Mouse (Mus musculus) MEL (cell line): ENCODE measurements around the gene Angpt4. TPM values are rescaled to one million over a fixed set of nuclear protein-coding genes. Genes with fewer than 3 reads are reported as not detected.

ENCODE experiments used
- DNase-seq: peaks from one replicate; pipeline ENCODE4 v3.0.0; 2011; ENCODE audit warnings: low read depth, low spot score
- H3K27ac ChIP-seq: 2 replicates; pipeline ENCODE4 v1.5.1; 2012; ENCODE audit warnings: low read depth, mild to moderate bottlenecking, control low read depth, low read length, moderate library complexity; ENCODE audit not compliant: control insufficient read depth
- H3K27me3 ChIP-seq, 2 experiments: fragments of 150-350 bp in 1 of 2; sonication (generic) in 1 of 2; 2 replicates each; pipeline ENCODE4 v1.6.1; 2012; ENCODE audit warnings: low read length in 2 of 2, mild to moderate bottlenecking in 2 of 2, improper control_type of control experiment in 1 of 2, moderate library complexity in 1 of 2; ENCODE audit not compliant: insufficient read depth in 2 of 2, control insufficient read depth in 1 of 2
- H3K36me3 ChIP-seq, 2 experiments: 2 replicates each; pipeline ENCODE4 v1.6.1; 2012 to 2014; ENCODE audit warnings: low read length in 2 of 2, improper control_type of control experiment in 1 of 2, inconsistent platforms in 1 of 2, mild to moderate bottlenecking in 1 of 2; ENCODE audit not compliant: insufficient read depth in 2 of 2, control insufficient read depth in 1 of 2
- H3K4me1 ChIP-seq, 2 experiments: fragments of 150-350 bp in 1 of 2; sonication (generic) in 1 of 2; 2 replicates each; pipeline ENCODE4 v1.6.1; 2012; ENCODE audit warnings: low read length in 2 of 2, improper control_type of control experiment in 1 of 2, mild to moderate bottlenecking in 1 of 2; ENCODE audit not compliant: insufficient read depth in 2 of 2, control insufficient read depth in 1 of 2
- H3K4me3 ChIP-seq, 2 experiments: fragments of 150-350 bp in 1 of 2; sonication (generic) in 1 of 2; 2 replicates each; pipeline ENCODE4 v1.5.1; 2012; ENCODE audit warnings: low read depth in 2 of 2, low read length in 2 of 2, mild to moderate bottlenecking in 2 of 2, moderate library complexity in 2 of 2, control low read depth in 1 of 2, improper control_type of control experiment in 1 of 2; ENCODE audit not compliant: control insufficient read depth in 1 of 2, insufficient read depth in 1 of 2
- H3K79me2 ChIP-seq: 2 replicates; pipeline ENCODE4 v1.6.1; 2012; ENCODE audit warnings: mild to moderate bottlenecking, low read length, moderate library complexity; ENCODE audit not compliant: control insufficient read depth, poor library complexity, insufficient read depth
- H3K9ac ChIP-seq: 2 replicates; pipeline ENCODE4 v1.6.1; 2012; ENCODE audit warnings: low read depth, mild to moderate bottlenecking, control low read depth, low read length, moderate library complexity; ENCODE audit not compliant: control insufficient read depth, poor library complexity, severe bottlenecking
- H3K9me3 ChIP-seq: fragments of 150-350 bp; sonication (generic); replicated peaks from 2 replicates; pipeline ENCODE4 v1.6.1; 2012; ENCODE audit warnings: mild to moderate bottlenecking, low read length, improper control_type of control experiment, moderate library complexity; ENCODE audit not compliant: insufficient read depth
- BHLHE40 ChIP-seq: IDR thresholded peaks from 2 replicates; pipeline ENCODE4 v1.6.1; 2012; ENCODE audit warnings: low read depth, mild to moderate bottlenecking, inconsistent platforms, low read length, improper control_type of control experiment, borderline replicate concordance
- CHD1 ChIP-seq: IDR thresholded peaks from 2 replicates; pipeline ENCODE4 v1.6.1; 2012; ENCODE audit warnings: low read depth, mild to moderate bottlenecking, inconsistent platforms, low read length, improper control_type of control experiment
- CHD2 ChIP-seq: IDR thresholded peaks from 2 replicates; pipeline ENCODE4 v1.6.1; 2011; ENCODE audit warnings: low read length, improper control_type of control experiment
- CTCF ChIP-seq, 3 experiments: IDR thresholded peaks in 2 of 3; conservative IDR thresholded peaks in 1 of 3; 2 replicates each; pipeline ENCODE4 v1.5.1; 2011 to 2012; ENCODE audit warnings: low read length in 3 of 3, low read depth in 2 of 3, mild to moderate bottlenecking in 2 of 3, improper control_type of control experiment in 1 of 3, inconsistent platforms in 1 of 3, mixed read lengths in 1 of 3, moderate library complexity in 1 of 3; ENCODE audit not compliant: control insufficient read depth in 1 of 3, insufficient read depth in 1 of 3, poor library complexity in 1 of 3, severe bottlenecking in 1 of 3
- E2F4 ChIP-seq: IDR thresholded peaks from 2 replicates; pipeline ENCODE4 v1.6.1; 2011; ENCODE audit warnings: low read depth, low read length, improper control_type of control experiment, borderline replicate concordance
- EP300 ChIP-seq, 2 experiments: IDR thresholded peaks; 2 replicates each; pipeline ENCODE4 v1.6.1; 2011; ENCODE audit warnings: improper control_type of control experiment in 2 of 2, low read length in 2 of 2, low read depth in 1 of 2, mild to moderate bottlenecking in 1 of 2
- GABPA ChIP-seq: IDR thresholded peaks from 2 replicates; pipeline ENCODE4 v1.6.1; 2012; ENCODE audit warnings: low read depth, mild to moderate bottlenecking, inconsistent platforms, low read length, improper control_type of control experiment, moderate library complexity
- GATA1 ChIP-seq: IDR thresholded peaks from 2 replicates; pipeline ENCODE4 v1.6.1; 2011; ENCODE audit warnings: low read depth, low read length, improper control_type of control experiment
- KAT2A ChIP-seq: conservative IDR thresholded peaks from 2 replicates; pipeline ENCODE4 v1.6.1; 2012; ENCODE audit warnings: low read depth, low read length, improper control_type of control experiment, inconsistent platforms
- MAX ChIP-seq: IDR thresholded peaks from 2 replicates; pipeline ENCODE4 v1.6.1; 2011; ENCODE audit warnings: low read length, improper control_type of control experiment
- MAZ ChIP-seq: IDR thresholded peaks from 2 replicates; pipeline ENCODE4 v1.6.1; 2012; ENCODE audit warnings: low read depth, mild to moderate bottlenecking, inconsistent platforms, low read length, improper control_type of control experiment
- MYB ChIP-seq: IDR thresholded peaks from 2 replicates; pipeline ENCODE4 v1.6.1; 2011; ENCODE audit warnings: mild to moderate bottlenecking, low read depth, low read length, improper control_type of control experiment
- MYC ChIP-seq: IDR thresholded peaks from 2 replicates; pipeline ENCODE4 v1.6.1; 2011; ENCODE audit warnings: low read depth, mild to moderate bottlenecking, low read length, improper control_type of control experiment, moderate library complexity
- NELFE ChIP-seq: IDR thresholded peaks from 2 replicates; pipeline ENCODE4 v1.6.1; 2011; ENCODE audit warnings: low read depth, low read length, improper control_type of control experiment
- POLR2A ChIP-seq, 2 experiments: IDR thresholded peaks; 2 replicates each; pipeline ENCODE4 v1.6.1; 2011 to 2012; ENCODE audit warnings: low read length in 2 of 2, mild to moderate bottlenecking in 2 of 2, control low read depth in 1 of 2, improper control_type of control experiment in 1 of 2, low read depth in 1 of 2, moderate library complexity in 1 of 2; ENCODE audit not compliant: control insufficient read depth in 1 of 2, insufficient read depth in 1 of 2, poor library complexity in 1 of 2
- RAD21 ChIP-seq: IDR thresholded peaks from 2 replicates; pipeline ENCODE4 v1.6.1; 2011; ENCODE audit warnings: mild to moderate bottlenecking, low read depth, low read length, improper control_type of control experiment
- RCOR1 ChIP-seq: IDR thresholded peaks from 2 replicates; pipeline ENCODE4 v1.6.1; 2012; ENCODE audit warnings: low read depth, mild to moderate bottlenecking, inconsistent platforms, low read length, improper control_type of control experiment
- SMC3 ChIP-seq: IDR thresholded peaks from 2 replicates; pipeline ENCODE4 v1.6.1; 2011; ENCODE audit warnings: low read depth, low read length, improper control_type of control experiment
- TAL1 ChIP-seq: IDR thresholded peaks from 2 replicates; pipeline ENCODE4 v1.6.1; 2012; ENCODE audit warnings: mild to moderate bottlenecking, inconsistent platforms, low read length, moderate library complexity, mixed read lengths
- UBTF ChIP-seq: IDR thresholded peaks from 2 replicates; pipeline ENCODE4 v1.6.1; 2012; ENCODE audit warnings: low read depth, mild to moderate bottlenecking, inconsistent platforms, low read length, improper control_type of control experiment, moderate library complexity, borderline replicate concordance; ENCODE audit not compliant: insufficient read depth
- USF1 ChIP-seq: IDR thresholded peaks from 2 replicates; pipeline ENCODE4 v1.6.1; 2014; ENCODE audit warnings: low read depth, mild to moderate bottlenecking, inconsistent platforms, low read length, improper control_type of control experiment, moderate library complexity
- USF2 ChIP-seq, 2 experiments: IDR thresholded peaks; 2 replicates each; pipeline ENCODE4 v1.6.1; 2011 to 2012; ENCODE audit warnings: improper control_type of control experiment in 2 of 2, low read length in 2 of 2, borderline replicate concordance in 1 of 2, inconsistent platforms in 1 of 2, low read depth in 1 of 2, mild to moderate bottlenecking in 1 of 2; ENCODE audit not compliant: insufficient read depth in 1 of 2
- ZC3H11A ChIP-seq: IDR thresholded peaks from 2 replicates; pipeline ENCODE4 v1.6.1; 2012; ENCODE audit warnings: low read depth, mild to moderate bottlenecking, inconsistent platforms, low read length, improper control_type of control experiment
- ZKSCAN1 ChIP-seq: IDR thresholded peaks from 2 replicates; pipeline ENCODE4 v1.6.1; 2012; ENCODE audit warnings: low read depth, mild to moderate bottlenecking, inconsistent platforms, low read length, improper control_type of control experiment, moderate library complexity
- ZMIZ1 ChIP-seq: IDR thresholded peaks from 2 replicates; pipeline ENCODE4 v1.6.1; 2012; ENCODE audit warnings: low read depth, mild to moderate bottlenecking, inconsistent platforms, low read length, improper control_type of control experiment, moderate library complexity
- ZNF384 ChIP-seq: IDR thresholded peaks from 2 replicates; pipeline ENCODE4 v1.6.1; 2012; ENCODE audit warnings: low read depth, mild to moderate bottlenecking, inconsistent platforms, low read length, improper control_type of control experiment
- polyA plus RNA-seq, 2 experiments: library from polyadenylated mRNA; stranded (reverse) in 1 of 2; unstranded in 1 of 2; fragments of >175 nt in 1 of 2; fragments of >200 nt in 1 of 2; gene quantifications; 2 replicates each; pipeline versions ENCODE4 v1.2.1 to v1.2.4; 2012; ENCODE audit warnings: low replicate concordance in 2 of 2, low read depth in 1 of 2; ENCODE audit not compliant: insufficient read length in 2 of 2, insufficient read depth in 1 of 2, missing spikeins in 1 of 2
- total RNA-seq: library from RNA; depleted of rRNA; stranded (reverse); fragments of 300-350 nt; gene quantifications from 2 replicates; pipeline ENCODE4 v1.2.3, GENCODE M21; 2012

Gene Angpt4
- total and polyA plus RNA-seq, 3 experiments: not detected

DNA sequence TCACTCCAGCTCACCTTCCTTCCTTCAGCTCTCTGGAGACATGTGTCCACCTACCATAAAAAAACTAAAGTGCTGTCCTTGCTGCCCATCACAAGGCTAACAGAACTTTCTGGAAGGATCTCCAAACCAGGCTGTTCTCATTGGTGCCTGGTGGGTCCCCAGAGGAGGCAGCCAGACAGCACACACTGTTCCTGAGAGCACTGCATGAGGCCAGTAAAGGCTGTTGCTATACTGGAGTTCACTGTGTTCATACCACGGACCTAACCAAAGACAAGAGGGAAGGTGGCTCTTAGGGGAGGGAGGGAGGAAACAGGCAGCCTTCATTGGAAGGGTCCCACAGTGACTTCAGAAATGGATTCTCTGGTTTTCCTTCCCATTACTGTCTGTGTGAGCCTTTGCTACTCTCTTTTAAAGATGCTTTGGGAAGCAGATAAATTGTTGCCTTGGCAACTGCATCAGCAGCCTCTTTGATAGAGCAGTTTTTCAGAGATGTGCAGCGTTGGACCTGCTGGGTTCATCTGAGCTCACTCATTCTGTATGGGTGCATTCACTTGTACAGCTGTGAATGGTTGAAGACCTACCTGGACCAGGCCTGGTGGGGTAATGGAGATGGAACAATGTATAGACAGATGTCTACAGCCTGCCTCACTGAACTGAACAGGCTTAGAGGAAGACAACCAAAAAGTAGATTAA is 38.2 kb downstream of the Angpt4 start:
- no peaks in the 10 kb centered on the region for H3K36me3 ChIP-seq

DNA sequence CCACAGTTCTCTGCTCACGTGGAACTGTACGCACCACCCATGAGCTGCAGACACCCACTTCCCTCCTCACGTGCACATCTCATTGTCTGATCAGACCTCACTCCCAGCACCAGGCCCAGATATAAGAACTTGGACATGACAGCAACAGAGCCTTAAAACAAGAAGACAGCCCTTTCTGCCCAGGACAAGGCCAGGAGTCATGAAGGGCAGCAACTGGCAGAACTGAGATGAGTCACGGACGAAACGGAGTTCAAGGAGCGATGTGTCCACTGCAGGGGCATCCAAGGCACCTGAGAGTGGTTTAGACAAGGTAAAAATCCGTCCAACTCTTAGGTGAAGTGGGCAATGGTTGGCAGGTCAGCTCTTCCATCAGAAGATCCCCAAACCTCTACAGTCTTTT is 42.7 kb downstream of the Angpt4 start:
- no peaks in the 10 kb centered on the region for H3K27me3 ChIP-seq
- no peak overlapping the region for H3K4me3 ChIP-seq
- TF ChIP-seq ZKSCAN1 (no peak), POLR2A (IDR thresholded peaks at IDR 0.05; ENCODE audit: control insufficient read depth in 1 of 2, insufficient read depth in 1 of 2, low read depth in 1 of 2, low read length in 2 of 2, poor library complexity in 1 of 2) (no peak), BHLHE40 (no peak), ZMIZ1 (no peak), CTCF (IDR thresholded peaks at IDR 0.05 in 2 of 3, conservative IDR thresholded peaks at IDR 0.05 in 1 of 3; ENCODE audit: control insufficient read depth in 1 of 3, insufficient read depth in 1 of 3, low read depth in 2 of 3, low read length in 3 of 3, poor library complexity in 1 of 3, severe bottlenecking in 1 of 3) (no peak), MAX (no peak), ZNF384 (no peak), MAZ (no peak), CHD1 (no peak), MYB (no peak), RAD21 (no peak), USF1 (no peak), E2F4 (no peak)
- no peaks in the 10 kb centered on the region for H3K79me2 ChIP-seq
- H3K27ac ChIP-seq: no peak overlapping the region
- H3K9me3 ChIP-seq: no peaks in the 10 kb centered on the region
- H3K36me3 ChIP-seq: no peaks in the 10 kb centered on the region
- no peaks in the 10 kb centered on the region for H3K4me1 ChIP-seq
- H3K9ac ChIP-seq: no peak overlapping the region
- DNase-seq: no peak

More for the DNA sequence above, 38.2 kb downstream of the Angpt4 start:
- H3K9me3 ChIP-seq: no peaks in the 10 kb centered on the region
- H3K27ac ChIP-seq: no peak overlapping the region
- H3K9ac ChIP-seq: no peak overlapping the region
- TF ChIP-seq UBTF (no peak), TAL1 (no peak), E2F4 (no peak), MYC (no peak), EP300 (IDR thresholded peaks at IDR 0.05; ENCODE audit: low read depth in 1 of 2, low read length in 2 of 2) (no peak), CHD2 (no peak), GABPA (no peak), SMC3 (no peak), MAZ (no peak), USF2 (IDR thresholded peaks at IDR 0.05; ENCODE audit: borderline replicate concordance in 1 of 2, insufficient read depth in 1 of 2, low read depth in 1 of 2, low read length in 2 of 2) (no peak), ZNF384 (no peak), NELFE (no peak), ZC3H11A (no peak), GATA1 (no peak), KAT2A (no peak), RCOR1 (no peak)
- TF ChIP-seq, all 39 proteins: peak for 0
- H3K4me3 ChIP-seq: no peak overlapping the region
- no peaks in the 10 kb centered on the region for H3K79me2 ChIP-seq
- DNase-seq: no peak
- H3K4me1 ChIP-seq: no peaks in the 10 kb centered on the region
- H3K27me3 ChIP-seq: no peaks in the 10 kb centered on the region
